Mouse (Mus musculus): ENCODE measurements around the gene Sh3gl3.

Sh3gl3 gene

GRCm38 (mm10) chr7:82287242-82287641 is 113.6 kb downstream of the Sh3gl3 start:
- DNase-seq (ENCODE audit: low read depth, low spot score): no peak

- no peak for DNase-seq (ENCODE audit: low read depth, low spot score)
These were observed 119.8 kb downstream of the Sh3gl3 start for GRCm38 (mm10) chr7:82293441-82293840.

- DNase-seq (ENCODE audit: low read depth, low spot score): no peak
These were observed 120.4 kb downstream of the Sh3gl3 start for GRCm38 (mm10) chr7:82294083-82294482.

GRCm38 (mm10) chr7:82294611-82295010 is 121.0 kb downstream of the Sh3gl3 start:
- DNase-seq (ENCODE audit: low read depth, low spot score): no peak

- DNase-seq (ENCODE audit: low read depth, low spot score): no peak
These were observed 134.8 kb downstream of the Sh3gl3 start for GRCm38 (mm10) chr7:82308398-82308797.

- no peak for DNase-seq (ENCODE audit: low read depth, low spot score)
These were observed 144.9 kb downstream of the Sh3gl3 start for GRCm38 (mm10) chr7:82318515-82318914.

- DNase-seq (ENCODE audit: low read depth, low spot score): no peak
These were observed 153.0 kb downstream of the Sh3gl3 start for GRCm38 (mm10) chr7:82326616-82327015.

- DNase-seq (ENCODE audit: low read depth, low spot score): no peak
These were observed 153.6 kb downstream of the Sh3gl3 start for GRCm38 (mm10) chr7:82327201-82327600.

GRCm38 (mm10) chr7:82327881-82328280 is 154.2 kb downstream of the Sh3gl3 start:
- DNase-seq (ENCODE audit: low read depth, low spot score): no peak

GRCm38 (mm10) chr7:82329831-82330230 is 156.2 kb downstream of the Sh3gl3 start:
- DNase-seq (ENCODE audit: low read depth, low spot score): no peak

- DNase-seq (ENCODE audit: low read depth, low spot score): no peak
These were observed 157.2 kb downstream of the Sh3gl3 start for GRCm38 (mm10) chr7:82330860-82331259.

GRCm38 (mm10) chr7:82334000-82334399 is 160.4 kb downstream of the Sh3gl3 start:
- no peak for DNase-seq (ENCODE audit: low read depth, low spot score)

- peak; percentile 17 for DNase-seq (ENCODE audit: low read depth, low spot score)
These were observed 161.8 kb downstream of the Sh3gl3 start, which contains the start of gene Adamtsl3 for GRCm38 (mm10) chr7:82335211-82336121. Gene Adamtsl3 (plus strand): TSS chr7:82335694.

- DNase-seq (ENCODE audit: low read depth, low spot score): peak; percentile 65
These were observed 162.5 kb downstream of the Sh3gl3 start for GRCm38 (mm10) chr7:82336132-82336531.

- DNase-seq (ENCODE audit: low read depth, low spot score): no peak
These were observed 164.5 kb downstream of the Sh3gl3 start for GRCm38 (mm10) chr7:82338121-82338520.

- DNase-seq (ENCODE audit: low read depth, low spot score): no peak
These were observed 164.9 kb downstream of the Sh3gl3 start for GRCm38 (mm10) chr7:82338532-82338931.

- no peak for DNase-seq (ENCODE audit: low read depth, low spot score)
These were observed 165.6 kb downstream of the Sh3gl3 start for GRCm38 (mm10) chr7:82339214-82339613.

- no peak for DNase-seq (ENCODE audit: low read depth, low spot score)
These were observed 167.8 kb downstream of the Sh3gl3 start for GRCm38 (mm10) chr7:82341476-82341875.

GRCm38 (mm10) chr7:82346706-82347105 is 173.1 kb downstream of the Sh3gl3 start:
- DNase-seq (ENCODE audit: low read depth, low spot score): no peak

- DNase-seq (ENCODE audit: low read depth, low spot score): no peak
These were observed 176.2 kb downstream of the Sh3gl3 start for GRCm38 (mm10) chr7:82349796-82350195.

- DNase-seq (ENCODE audit: low read depth, low spot score): no peak
These were observed 176.8 kb downstream of the Sh3gl3 start for GRCm38 (mm10) chr7:82350421-82350820.

Measured in mesoderm, embryonic 11.5 days (tissue).